Mouse (Mus musculus) ES-Bruce4 (cell line): ENCODE data around the gene Wrap73.

Experiments
- CTCF ChIP-seq: IDR thresholded peaks from one replicate; pipeline ENCODE4 v1.8.1; 2011; ENCODE audit warnings: low read depth, low read length
- EP300 ChIP-seq: IDR thresholded peaks from 2 replicates; pipeline ENCODE4 v1.6.1; 2011; ENCODE audit warnings: low read depth, low read length; ENCODE audit not compliant: insufficient read depth

DNA sequence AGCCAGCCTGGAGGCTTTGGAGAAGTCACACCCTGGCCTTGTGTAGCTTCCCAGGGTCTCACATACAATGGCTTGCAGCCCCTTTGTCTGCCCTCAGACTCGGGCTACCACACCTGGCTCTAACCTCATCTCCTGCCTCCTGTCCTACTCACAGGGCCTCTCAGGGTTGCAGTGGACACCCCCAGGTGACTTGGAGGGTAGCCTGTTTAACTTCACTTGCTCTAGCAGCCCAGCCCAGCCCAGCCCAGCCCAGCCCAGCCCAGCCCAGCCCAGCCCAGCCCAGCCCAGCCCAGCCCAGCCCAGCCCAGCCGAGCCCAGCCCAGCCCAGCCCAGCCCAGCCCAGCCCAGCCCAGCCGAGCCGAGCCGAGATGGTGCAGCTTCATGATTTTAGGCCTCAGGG lies 71.9 kb downstream of the Wrap73 start:
- TF ChIP-seq CTCF (no peak), EP300 (no peak)
